Mouse (Mus musculus): ENCODE measurements at regions not wholly inside any gene's neighbourhood (a gene's known extent, or its start where the extent isn't known, plus 50 kb on each side); places are given as distances from the start of the nearest gene placed in this dataset.

DNA sequence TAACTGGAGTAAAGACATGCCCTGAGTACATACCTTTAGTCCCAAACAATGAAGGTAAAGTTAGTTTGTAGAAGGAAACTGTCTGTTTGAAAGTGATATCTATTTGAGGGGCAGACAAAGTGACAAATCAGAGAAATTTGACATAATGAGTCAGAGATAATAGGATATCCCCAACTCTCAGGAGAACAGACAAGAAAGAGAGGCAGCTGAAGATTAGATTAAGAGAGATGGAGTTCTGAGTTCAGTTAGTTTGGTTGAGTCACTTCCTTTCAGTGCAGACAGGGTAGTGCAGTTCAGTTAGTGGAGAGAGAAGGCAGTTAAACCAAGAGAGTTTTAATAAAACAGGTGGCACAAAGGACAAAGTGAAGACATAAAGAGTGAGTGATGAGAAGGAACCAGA is 477.4 kb upstream of the Diaph2 start:
- no peaks in the 10 kb centered on the region for H3K36me3 ChIP-seq (ENCODE audit: control insufficient read depth, insufficient read depth, low read length, poor library complexity, severe bottlenecking)
- no peaks in the 10 kb centered on the region for H3K27me3 ChIP-seq (ENCODE audit: control insufficient read depth, insufficient read depth, low read length, poor library complexity, severe bottlenecking)
- no peak for DNase-seq (ENCODE audit: low read depth, low spot score)

DNA sequence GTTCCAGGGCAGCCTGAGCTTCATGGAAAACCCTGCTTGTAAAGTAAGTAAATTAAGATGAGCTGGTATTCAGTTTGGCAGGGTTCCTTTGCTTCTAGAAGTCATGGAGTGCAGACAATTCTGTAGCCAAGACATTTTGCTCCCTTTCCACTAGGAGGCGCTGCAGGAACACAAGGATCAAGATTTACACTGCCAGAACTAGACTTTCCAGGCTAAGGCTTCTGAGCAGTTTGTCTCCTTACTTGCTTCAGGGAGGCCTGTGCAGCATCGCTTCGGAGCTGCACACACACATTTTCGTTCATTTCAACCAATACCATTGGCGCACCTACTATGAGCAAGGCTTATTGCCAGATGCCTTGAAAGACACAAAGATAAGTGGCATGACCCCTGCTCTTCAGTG is 445.6 kb upstream of the Diaph2 start:
- Histone ChIP-seq H3K27me3 (ENCODE audit: control insufficient read depth, insufficient read depth, low read length, poor library complexity, severe bottlenecking) (no peaks in the 10 kb centered on the region), H3K36me3 (ENCODE audit: control insufficient read depth, insufficient read depth, low read length, poor library complexity, severe bottlenecking) (no peaks in the 10 kb centered on the region)
- DNase-seq (ENCODE audit: low read depth, low spot score), result peak; percentile 12

DNA sequence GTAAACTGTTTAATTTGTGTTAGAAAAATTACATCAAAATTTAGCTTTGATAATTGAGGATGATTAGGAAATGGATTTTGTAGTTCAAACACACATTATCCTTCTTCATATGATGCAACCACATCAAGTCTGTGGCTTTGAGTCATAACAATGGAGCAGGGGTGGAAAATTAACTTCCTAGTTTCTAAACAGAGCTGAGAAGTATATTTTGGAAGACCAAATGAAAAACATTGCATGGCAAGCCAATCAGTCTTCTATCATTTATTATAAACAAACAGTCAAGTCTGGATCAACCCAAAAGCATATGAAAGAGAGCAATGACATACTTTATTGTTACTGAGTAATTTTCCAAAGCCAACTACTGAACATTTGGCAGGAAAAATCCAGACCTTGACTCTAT is 440.2 kb upstream of the Diaph2 start:
- Histone ChIP-seq H3K27me3 (ENCODE audit: control insufficient read depth, insufficient read depth, low read length, poor library complexity, severe bottlenecking) (no peaks in the 10 kb centered on the region), H3K36me3 (ENCODE audit: control insufficient read depth, insufficient read depth, low read length, poor library complexity, severe bottlenecking) (no peaks in the 10 kb centered on the region)
- DNase-seq (ENCODE audit: low read depth, low spot score), result no peak

GRCm38 (mm10) chrX:129329441-129329840 is 420.1 kb upstream of the Diaph2 start:
- Histone ChIP-seq H3K36me3 (ENCODE audit: control insufficient read depth, insufficient read depth, low read length, poor library complexity, severe bottlenecking) (no peaks in the 10 kb centered on the region), H3K27me3 (ENCODE audit: control insufficient read depth, insufficient read depth, low read length, poor library complexity, severe bottlenecking) (no peaks in the 10 kb centered on the region)
- DNase-seq (ENCODE audit: low read depth, low spot score), result no peak

DNA sequence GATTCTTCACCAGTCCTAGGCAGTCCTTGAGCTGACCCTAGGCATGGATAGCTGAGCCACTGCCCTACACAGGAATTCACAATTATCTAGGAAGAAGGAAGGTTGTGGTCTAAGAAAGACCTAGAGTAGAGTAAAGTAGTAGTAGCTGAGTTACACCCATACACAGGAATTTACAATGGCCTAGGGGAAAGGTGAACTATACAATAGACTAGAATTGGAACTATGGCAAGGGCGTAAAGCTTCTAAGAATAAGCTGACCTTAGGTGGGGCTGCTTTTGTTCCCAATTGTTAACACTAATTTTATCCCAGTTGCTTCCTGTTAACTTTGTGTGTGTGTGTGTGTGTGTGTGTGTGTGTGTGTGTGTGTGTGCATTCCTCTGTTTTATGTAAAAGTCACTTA is 416.7 kb upstream of the Diaph2 start:
- Histone ChIP-seq H3K27me3 (ENCODE audit: control insufficient read depth, insufficient read depth, low read length, poor library complexity, severe bottlenecking) (no peaks in the 10 kb centered on the region), H3K36me3 (ENCODE audit: control insufficient read depth, insufficient read depth, low read length, poor library complexity, severe bottlenecking) (no peaks in the 10 kb centered on the region)
- DNase-seq (ENCODE audit: low read depth, low spot score), result no peak
